Mouse (Mus musculus) liver, adult 2 months (tissue): ENCODE data around the gene Spire2. TPM values are rescaled to one million over a fixed set of nuclear protein-coding genes. Genes with fewer than 3 reads are reported as not detected.

Source experiments
- DNase-seq: peaks from one replicate; pipeline ENCODE4 v3.0.0-alpha.2; 2011; ENCODE audit warnings: low read depth, low spot score; ENCODE audit errors: extremely low read depth
- H3K27ac ChIP-seq: fragments of 200-500 bp; replicated peaks from 2 replicates; pipeline ENCODE4 v1.5.1; 2012; ENCODE audit warnings: low read depth, mild to moderate bottlenecking, control low read depth, inconsistent platforms, low read length; ENCODE audit not compliant: insufficient read depth
- H3K27me3 ChIP-seq: fragments of 200-500 bp; 2 replicates; pipeline ENCODE4 v1.6.1; 2012; ENCODE audit warnings: mild to moderate bottlenecking, moderate library complexity, low read length, inconsistent platforms; ENCODE audit not compliant: control insufficient read depth, insufficient read depth
- H3K36me3 ChIP-seq: fragments of 200-500 bp; 2 replicates; pipeline ENCODE4 v1.6.1; 2012; ENCODE audit warnings: low read length, inconsistent platforms; ENCODE audit not compliant: control insufficient read depth, insufficient read depth
- H3K4me1 ChIP-seq: fragments of 200-500 bp; 2 replicates; pipeline ENCODE4 v1.6.1; 2011; ENCODE audit warnings: low read length; ENCODE audit not compliant: control insufficient read depth, insufficient read depth
- H3K4me3 ChIP-seq: fragments of 200-500 bp; 2 replicates; pipeline ENCODE4 v1.5.1; 2011; ENCODE audit warnings: low read depth, mild to moderate bottlenecking, control low read depth, low read length, moderate library complexity; ENCODE audit not compliant: insufficient read depth
- H3K79me2 ChIP-seq: fragments of 200-500 bp; 2 replicates; pipeline ENCODE4 v1.6.1; 2012; ENCODE audit warnings: inconsistent platforms, mild to moderate bottlenecking, low read length, moderate library complexity; ENCODE audit not compliant: control insufficient read depth, insufficient read depth
- H3K9ac ChIP-seq: fragments of 200-500 bp; 2 replicates; pipeline ENCODE4 v1.6.1; 2012; ENCODE audit warnings: low read depth, mild to moderate bottlenecking, control low read depth, inconsistent platforms, low read length
- CTCF ChIP-seq: fragments of 200-500 bp; IDR thresholded peaks from 2 replicates; pipeline ENCODE4 v1.5.1; 2011; ENCODE audit warnings: low read depth, low read length, control low read depth
- POLR2A ChIP-seq: fragments of 200-500 bp; IDR thresholded peaks from 2 replicates; pipeline ENCODE4 v1.6.1; 2011; ENCODE audit warnings: low read length, control low read depth; ENCODE audit not compliant: insufficient read depth; ENCODE audit errors: extremely low read depth
- WGBS: fragments of 180-500 bp; shearing (Covaris S2); methylation state at CpG from one replicate; pipeline ENCODE4 v1.1.7; 2018; 5-methylcytosine and 5-hydroxymethylcytosine counted together
- polyA plus RNA-seq: library from polyadenylated mRNA; depleted of rRNA; stranded (reverse); fragments of >200 nt; gene quantifications from 2 replicates; pipeline ENCODE4 v1.2.3, GENCODE M21; 2012
- total RNA-seq: library from RNA; depleted of rRNA; stranded (reverse); fragments of >200 nt; gene quantifications from 2 replicates; pipeline ENCODE4 v1.2.3, GENCODE M21; 2014

Gene Spire2
- total and polyA plus RNA-seq, 2 experiments, result under 0.01 to 0.13 TPM

DNA sequence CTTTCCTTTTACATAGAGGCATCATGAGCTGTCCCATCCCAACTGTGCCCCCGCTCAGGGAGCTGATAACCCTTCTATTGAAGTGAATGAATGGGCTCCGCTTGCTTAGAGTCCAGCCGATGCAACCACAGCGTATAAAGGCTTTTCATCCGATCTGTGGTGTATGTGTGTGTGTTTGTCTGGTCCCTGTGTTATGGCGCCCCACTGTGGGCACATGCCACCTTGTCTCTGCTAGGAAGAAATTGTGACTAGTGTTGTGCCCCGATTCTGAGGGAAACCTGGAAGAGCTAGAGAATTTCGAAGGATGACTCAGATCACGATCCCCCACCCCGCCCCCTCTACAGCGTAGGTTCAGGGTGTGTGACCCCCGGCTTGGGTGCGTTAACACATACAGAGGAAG is 20.3 kb downstream of the Spire2 start:
- H3K79me2 ChIP-seq, result no peaks in the 10 kb centered on the region
- no peaks in the 10 kb centered on the region for H3K27me3 ChIP-seq
- H3K27ac ChIP-seq, result no peak overlapping the region
- DNase-seq, result no peak
- TF ChIP-seq POLR2A, result no peak
- peak; percentile 53; the same call in 1 of the 2 replicates for TF ChIP-seq CTCF
- no peaks in the 10 kb centered on the region for H3K36me3 ChIP-seq
- H3K4me3 ChIP-seq, result no peak overlapping the region
- no peaks in the 10 kb centered on the region for H3K4me1 ChIP-seq
- no peak overlapping the region for H3K9ac ChIP-seq
- WGBS, result 51% methylated on average over 13 of the region's 13 CpGs

DNA sequence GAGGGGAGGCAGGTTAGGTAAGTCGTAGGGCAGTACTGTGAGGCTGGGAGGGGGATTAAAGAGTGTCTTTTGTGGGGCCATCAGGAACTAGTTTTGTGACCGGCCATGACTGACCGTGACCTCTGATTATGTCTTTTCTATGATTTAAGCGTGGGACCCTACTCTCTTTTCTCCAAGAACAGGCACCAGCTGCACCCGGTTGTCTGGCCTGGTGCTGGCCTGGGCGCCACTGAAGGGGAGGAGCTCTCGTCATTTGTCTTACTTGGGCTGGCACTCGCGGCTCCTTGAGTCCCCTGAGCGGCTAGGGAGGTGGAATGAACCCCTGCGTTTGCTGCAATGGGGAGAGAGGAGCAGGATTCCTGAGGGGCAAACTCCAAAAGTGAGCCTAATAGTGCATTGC is 20.7 kb downstream of the Spire2 start:
- no peak overlapping the region for H3K27ac ChIP-seq
- H3K4me3 ChIP-seq, result no peak overlapping the region
- DNase-seq, result no peak
- H3K4me1 ChIP-seq, result no peaks in the 10 kb centered on the region
- H3K36me3 ChIP-seq, result no peaks in the 10 kb centered on the region
- no peak overlapping the region for H3K9ac ChIP-seq
- 74% methylated on average over 11 of the region's 11 CpGs for WGBS
- no peaks in the 10 kb centered on the region for H3K27me3 ChIP-seq
- H3K79me2 ChIP-seq, result no peaks in the 10 kb centered on the region
- TF ChIP-seq POLR2A, result no peak
- no peak for TF ChIP-seq CTCF

DNA sequence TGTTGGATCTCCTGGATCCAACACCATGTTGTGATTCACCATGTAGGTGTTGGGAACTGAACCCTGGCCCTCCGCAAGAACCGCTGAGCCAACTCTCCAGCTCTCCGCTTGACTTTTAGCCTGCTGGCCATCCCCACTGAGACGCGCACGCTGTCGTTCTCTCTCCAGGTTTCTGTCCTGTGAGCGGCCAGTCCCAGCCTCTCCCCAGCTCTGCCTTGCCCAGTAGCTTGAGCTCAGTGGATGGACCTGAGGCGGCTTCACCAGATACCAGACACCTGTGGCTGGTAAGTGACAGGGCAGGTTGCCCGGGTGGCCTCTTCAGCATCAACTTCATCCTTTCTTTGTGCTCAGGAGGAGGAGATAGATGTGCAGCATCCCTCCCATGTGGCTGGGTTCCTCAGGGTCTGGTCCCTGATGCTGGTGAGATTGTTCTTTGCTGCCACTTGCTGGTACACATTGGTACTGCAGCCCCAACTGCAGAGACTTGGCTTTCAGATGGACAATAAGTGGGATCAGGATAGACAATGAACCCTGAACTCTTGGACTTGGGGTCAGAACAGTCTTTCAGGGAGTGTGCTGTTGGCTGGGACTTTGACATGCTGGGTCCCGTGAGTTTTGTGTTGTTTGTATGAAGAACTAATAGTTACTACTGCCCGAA is 28.7 kb downstream of the Spire2 start:
- Histone ChIP-seq H3K4me3 (no peak overlapping the region), H3K27me3 (no peaks in the 10 kb centered on the region), H3K79me2 (no peaks in the 10 kb centered on the region), H3K4me1 (no peaks in the 10 kb centered on the region), H3K36me3 (no peaks in the 10 kb centered on the region), H3K27ac (no peak overlapping the region), H3K9ac (no peak overlapping the region)
- peak; percentile 67 for DNase-seq
- WGBS, result 55% methylated on average over 12 of the region's 12 CpGs
- peak; percentile 91 for TF ChIP-seq CTCF
- no peak for TF ChIP-seq POLR2A

DNA sequence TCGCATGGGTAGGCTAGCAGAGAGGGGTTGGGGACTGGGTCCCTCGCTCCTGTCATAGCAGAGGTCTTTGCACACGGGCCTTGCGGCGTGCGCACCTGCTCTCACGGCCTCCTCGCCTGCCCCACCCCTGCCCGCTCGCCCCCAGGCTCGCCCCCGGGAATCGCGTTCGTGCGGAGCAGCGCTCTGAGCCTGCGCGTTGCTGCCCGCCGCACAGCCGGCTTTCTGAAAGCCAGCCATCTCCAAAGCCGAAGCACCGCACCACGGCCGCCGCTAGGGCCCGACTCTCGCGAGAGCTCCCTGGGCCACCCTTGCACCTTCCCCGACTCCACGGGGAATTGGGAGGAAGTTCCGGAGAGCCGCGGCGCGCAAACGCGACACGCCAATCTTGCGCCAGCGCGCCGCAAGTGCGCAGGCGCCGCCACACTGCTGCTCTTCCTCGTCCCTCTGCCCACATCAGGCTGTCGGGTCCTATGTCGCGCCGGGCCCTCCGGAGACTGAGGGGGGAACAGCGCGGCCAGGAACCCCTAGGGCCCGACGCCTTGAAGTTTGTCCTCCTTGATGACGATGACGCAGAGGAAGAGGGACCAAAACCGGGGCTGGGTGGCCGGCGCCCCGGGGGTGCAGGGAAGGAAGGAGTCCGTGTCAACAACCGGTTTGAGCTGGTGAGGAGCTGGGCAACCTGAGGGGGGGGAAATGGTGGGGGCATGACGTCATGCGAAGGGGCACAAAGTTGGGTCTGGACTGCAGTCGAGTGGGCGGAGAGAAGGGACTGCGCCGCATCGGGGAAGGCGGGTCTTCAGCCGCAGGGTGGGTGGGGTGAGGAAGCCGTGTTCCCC is 41.1 kb downstream of the Spire2 start, which contains the start of gene Tcf25:
Gene Tcf25, plus strand, starts transcription at position 351 of the 836 bp plus-strand sequence.
- Histone ChIP-seq H3K4me1 (peaks cover 11% of the 10 kb centered on the region; the same call in 1 of the 2 replicates), H3K4me3 (peak within 1 kb of the TSS; percentile 86), H3K36me3 (no peaks in the 10 kb centered on the region), H3K9ac (peak within 1 kb of the TSS; percentile 90), H3K27me3 (no peaks in the 10 kb centered on the region), H3K79me2 (peaks cover 13% of the 10 kb centered on the region; the same call in 1 of the 2 replicates), H3K27ac (peak within 1 kb of the TSS; percentile 89)
- peak; percentile 77 for DNase-seq
- WGBS, result 1% methylated on average over 75 of the region's 75 CpGs
- TF ChIP-seq POLR2A (peak; percentile 81), CTCF (peak; percentile 56)

DNA sequence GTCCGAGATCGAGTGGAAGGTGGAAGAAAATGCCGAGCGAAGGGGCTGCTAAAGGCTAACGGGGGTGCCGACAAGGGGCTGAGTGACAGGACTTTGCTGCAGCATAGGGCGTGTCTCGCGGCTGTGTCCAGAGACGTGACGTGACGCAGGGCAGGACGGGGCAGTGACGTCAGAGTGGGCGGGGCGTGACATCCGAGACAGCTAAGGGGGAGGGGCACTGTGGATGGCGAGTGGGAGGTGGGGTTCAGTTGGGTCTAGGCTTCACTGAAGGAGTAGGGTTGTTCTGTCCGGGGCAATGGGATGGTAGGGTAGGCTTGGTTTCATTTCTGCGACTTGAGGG is 41.7 kb downstream of the Spire2 start:
- Histone ChIP-seq H3K27ac (peak overlapping the region; percentile 89), H3K27me3 (no peaks in the 10 kb centered on the region), H3K79me2 (peaks cover 13% of the 10 kb centered on the region; the same call in 1 of the 2 replicates), H3K4me1 (peaks cover 11% of the 10 kb centered on the region; the same call in 1 of the 2 replicates), H3K4me3 (peak overlapping the region; percentile 86), H3K9ac (peak overlapping the region; percentile 90), H3K36me3 (no peaks in the 10 kb centered on the region)
- TF ChIP-seq CTCF, result no peak
- 0 out of 2 replicates have a peak, but pooled peaks have one; percentile 48 for TF ChIP-seq POLR2A
- peak; percentile 65 for DNase-seq
- WGBS, result 1% methylated on average over 19 of the region's 20 CpGs

DNA sequence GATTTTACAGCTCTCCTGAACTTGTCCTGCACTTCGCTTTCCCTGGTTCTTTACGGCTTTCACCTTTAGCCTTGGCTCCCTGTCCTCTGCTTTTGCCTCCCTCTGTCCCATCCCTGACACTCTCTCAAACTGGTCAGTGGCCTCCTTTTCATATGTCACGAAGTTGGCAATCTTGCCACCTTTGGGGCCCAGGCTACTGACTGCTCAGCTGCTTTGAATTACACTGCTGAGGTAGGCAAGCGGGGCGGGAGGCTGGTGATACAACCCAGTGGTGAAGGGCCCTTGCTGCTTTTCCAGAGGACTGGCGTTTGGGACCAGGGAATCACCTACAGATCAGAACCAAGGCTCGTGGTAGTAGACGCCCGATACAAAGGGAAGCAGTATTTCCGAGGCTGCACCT is 43.2 kb downstream of the Spire2 start:
- H3K4me1 ChIP-seq, result peaks cover 11% of the 10 kb centered on the region; the same call in 1 of the 2 replicates
- DNase-seq, result no peak
- H3K9ac ChIP-seq, result no peak overlapping the region
- no peaks in the 10 kb centered on the region for H3K36me3 ChIP-seq
- H3K27me3 ChIP-seq, result no peaks in the 10 kb centered on the region
- H3K4me3 ChIP-seq, result no peak overlapping the region
- WGBS, result 79% methylated on average over 10 of the region's 10 CpGs
- H3K27ac ChIP-seq, result no peak overlapping the region
- TF ChIP-seq CTCF, result no peak
- TF ChIP-seq POLR2A, result no peak
- H3K79me2 ChIP-seq, result peaks cover 17% of the 10 kb centered on the region; the same call in 1 of the 2 replicates
